12 mouse cellular contexts compared by ENCODE assay signal in genomic region chr11:36395803-36396710, GRCm38 (mm10).
DNase-seq lines count a peak whose midpoint lies in the region; ATAC-seq and TF ChIP-seq lines count a peak whose summit lies in the region.
"Had no signal": no experiment of that assay in that cellular context is flagged by ENCODE, and none has a peak within 500 bp of the region (broad histone marks: within the 10 kb centered on the region; RNA-seq: fewer than 3 reads in every experiment).

No protein-coding gene starts in this region.

- DNase-seq in liver: peak; percentile 4
- no peak for DNase-seq in liver, postnatal 0 days
- DNase-seq in brain, embryonic 18.5 days (ENCODE audit: low read depth, low spot score): peak; percentile 39
- peak; percentile 65 for DNase-seq in forebrain, embryonic 14.5 days (ENCODE audit: low spot score)
- DNase-seq in heart, postnatal 36 days: no peak
- DNase-seq in thymus, postnatal 4 days: no peak
- DNase-seq: cerebellum, adult 11-12 months; heart, adult 2 months; kidney, adult 8-10 months had no signal

- no peak for TF ChIP-seq EP300 in liver, postnatal 0 days (IDR thresholded peaks at IDR 0.05; ENCODE audit: low read depth)

- no peaks in the 10 kb centered on the region for H3K9me3 ChIP-seq in liver, postnatal 0 days (ENCODE audit: low read length)
- no peaks in the 10 kb centered on the region for H3K9me3 ChIP-seq in forebrain, embryonic 14.5 days (replicated peaks; ENCODE audit: control insufficient read depth, low read length)
- H3K9me3 ChIP-seq in midbrain, embryonic 15.5 days: no peaks in the 10 kb centered on the region

- no peaks in the 10 kb centered on the region for H3K4me1 ChIP-seq in liver, postnatal 0 days (ENCODE audit: insufficient read depth)
- H3K4me1 ChIP-seq in forebrain, embryonic 14.5 days (ENCODE audit: control insufficient read depth, insufficient read depth, low read length): peaks cover 10% of the 10 kb centered on the region
- H3K4me1 ChIP-seq in midbrain, embryonic 15.5 days: peaks cover 19% of the 10 kb centered on the region

- TF ChIP-seq CTCF in liver, postnatal 0 days (IDR thresholded peaks at IDR 0.05; ENCODE audit: low read depth): no peak

- H3K27me3 ChIP-seq in liver, postnatal 0 days (ENCODE audit: insufficient read depth, low read length): no peaks in the 10 kb centered on the region
- H3K27me3 ChIP-seq in forebrain, embryonic 14.5 days (replicated peaks; ENCODE audit: control insufficient read depth, insufficient read depth, low read length): no peaks in the 10 kb centered on the region
- H3K27me3 ChIP-seq in midbrain, embryonic 15.5 days (replicated peaks): no peaks in the 10 kb centered on the region

- intact Hi-C loops in heart, postnatal 36 days (cut with DNase I): no loop called here

- no peaks in the 10 kb centered on the region for H3K36me3 ChIP-seq in liver, postnatal 0 days (replicated peaks; ENCODE audit: insufficient read depth, low read length)
- H3K36me3 ChIP-seq in forebrain, embryonic 14.5 days (ENCODE audit: control insufficient read depth, insufficient read depth, low read length): no peaks in the 10 kb centered on the region
- H3K36me3 ChIP-seq in midbrain, embryonic 15.5 days (replicated peaks): no peaks in the 10 kb centered on the region

- ATAC-seq in liver, postnatal 0 days: no peak
- peak; percentile 71 for ATAC-seq in forebrain, embryonic 14.5 days
- ATAC-seq in midbrain, embryonic 15.5 days (replicated peaks): no peak
- ATAC-seq: Patski had no signal

- no peak overlapping the region for H3K27ac ChIP-seq in liver, postnatal 0 days (ENCODE audit: low read depth)
- H3K27ac ChIP-seq in forebrain, embryonic 14.5 days (ENCODE audit: low read depth, low read length): no peak overlapping the region; the same call in 1 of the 2 replicates
- peak overlapping the region; percentile 50; the same call in 1 of the 2 replicates for H3K27ac ChIP-seq in midbrain, embryonic 15.5 days
- H3K27ac ChIP-seq: heart, adult 2 months; macrophage had no signal

- H3K4me2 ChIP-seq in liver, postnatal 0 days (ENCODE audit: low read depth, low read length): no peak overlapping the region
- no peak overlapping the region for H3K4me2 ChIP-seq in forebrain, embryonic 14.5 days (ENCODE audit: low read length)
- H3K4me2 ChIP-seq in midbrain, embryonic 15.5 days: no peak overlapping the region

- WGBS in liver, postnatal 0 days (ENCODE audit: insufficient replicate concordance): 52% methylated on average over 12 of the region's 12 CpGs
- 26% methylated on average over 12 of the region's 12 CpGs for WGBS in forebrain, embryonic 14.5 days
- WGBS in midbrain, embryonic 15.5 days: 28% methylated on average over 12 of the region's 12 CpGs

- H3K4me3 ChIP-seq in liver, postnatal 0 days (ENCODE audit: low read depth, low read length): no peak overlapping the region
- no peak overlapping the region for H3K4me3 ChIP-seq in forebrain, embryonic 14.5 days (ENCODE audit: low read depth, low read length)
- H3K4me3 ChIP-seq in midbrain, embryonic 15.5 days: no peak overlapping the region
- H3K4me3 ChIP-seq: heart, adult 2 months had no signal

- H3K9ac ChIP-seq in liver, postnatal 0 days (replicated peaks): no peak overlapping the region
- H3K9ac ChIP-seq in forebrain, embryonic 14.5 days (ENCODE audit: low read length): no peak overlapping the region
- H3K9ac ChIP-seq in midbrain, embryonic 15.5 days: no peak overlapping the region

Comparison
In these comparisons a context has a peak if more than half of its experiments do, and no peak if none do; other contexts are left out.
1. DNase-seq: peak in liver (single experiment), brain, embryonic 18.5 days (single experiment) and forebrain, embryonic 14.5 days (single experiment); none in liver, postnatal 0 days (single experiment), heart, postnatal 36 days (0 of 2) and thymus, postnatal 4 days (single experiment).